Mouse (Mus musculus) limb, embryonic 11.5 days (tissue): ENCODE data around the gene Slc2a12. TPM values are rescaled to one million over a fixed set of nuclear protein-coding genes. Genes with fewer than 3 reads are reported as not detected.

Source experiments
- ATAC-seq: fragments of 200-750 bp; cut with Nextera tagmentation; 2 replicates; pipeline ENCODE4 v1.8.0; 2017; ENCODE audit warnings: low read depth; ENCODE audit not compliant: insufficient number of reproducible peaks, low FRiP score, low TSS enrichment
- DNase-seq: peaks from one replicate; pipeline ENCODE4 v3.0.0-alpha.2; 2015; ENCODE audit warnings: low spot score
- H3K27ac ChIP-seq: fragments of 300-500 bp; sonication (generic); replicated peaks from 2 replicates; pipeline ENCODE4 v1.5.1; 2014; ENCODE audit warnings: low read depth, mild to moderate bottlenecking, low read length
- H3K27me3 ChIP-seq: fragments of 300-500 bp; sonication (generic); 2 replicates; pipeline ENCODE4 v1.6.1; 2014; ENCODE audit warnings: mild to moderate bottlenecking, low read length, mixed read lengths; ENCODE audit not compliant: control insufficient read depth, insufficient read depth
- H3K36me3 ChIP-seq: fragments of 300-500 bp; sonication (generic); 2 replicates; pipeline ENCODE4 v1.6.1; 2014; ENCODE audit warnings: mild to moderate bottlenecking, low read length, moderate library complexity, mixed read lengths; ENCODE audit not compliant: control insufficient read depth, insufficient read depth
- H3K4me1 ChIP-seq: fragments of 300-500 bp; sonication (generic); 2 replicates; pipeline ENCODE4 v1.6.1; 2014; ENCODE audit warnings: low read length, mixed read lengths; ENCODE audit not compliant: control insufficient read depth, insufficient read depth
- H3K4me2 ChIP-seq: fragments of 300-500 bp; sonication (generic); 2 replicates; pipeline ENCODE4 v1.6.1; 2014; ENCODE audit warnings: low read depth, mild to moderate bottlenecking, moderate library complexity; ENCODE audit not compliant: severe bottlenecking
- H3K4me3 ChIP-seq: fragments of 300-500 bp; sonication (generic); 2 replicates; pipeline ENCODE4 v1.5.1; 2014; ENCODE audit warnings: low read depth, low read length
- H3K9ac ChIP-seq: fragments of 300-500 bp; sonication (generic); 2 replicates; pipeline ENCODE4 v1.6.1; 2014; ENCODE audit warnings: mild to moderate bottlenecking, low read length
- H3K9me3 ChIP-seq: fragments of 300-500 bp; sonication (generic); 2 replicates; pipeline ENCODE4 v1.6.1; 2016; ENCODE audit warnings: low read length; ENCODE audit not compliant: control insufficient read depth
- WGBS: fragments of 180-500 bp; shearing (Covaris S2); extraction: QIAGEN DNeasy Blood & Tissue Kit; methylation state at CpG from one replicate; pipeline ENCODE4 v1.1.7; 2014; 5-methylcytosine and 5-hydroxymethylcytosine counted together
- polyA plus RNA-seq: library from polyadenylated mRNA; unstranded; fragments of >200 nt; fragmentation: Nextera tagmentation; extraction: Ambion mirVana; gene quantifications from 2 replicates; pipeline ENCODE4 v1.2.1, GENCODE M21; 2014

Slc2a12 gene
- polyA plus RNA-seq, 1 experiment from 2014 or later: 1.4 TPM

DNA sequence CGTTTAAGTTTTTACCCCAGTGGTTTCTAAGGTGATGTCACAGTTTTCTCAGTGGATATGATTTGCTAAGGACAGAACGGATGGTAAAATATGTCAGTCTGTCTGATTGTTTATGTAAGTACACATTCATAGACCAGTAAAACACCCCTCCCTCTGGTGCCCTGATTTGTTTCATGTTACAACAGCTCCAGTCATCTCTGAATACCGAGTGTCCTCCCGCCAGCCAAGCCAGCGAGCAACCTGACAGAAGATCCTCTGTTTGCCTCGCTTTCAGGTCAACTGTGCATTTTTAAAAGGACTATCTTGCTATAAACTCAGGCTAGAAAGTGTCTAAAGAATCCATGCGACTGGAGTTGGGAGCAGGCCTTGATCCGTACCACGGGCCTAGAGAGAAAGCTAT lies 640 bp upstream of the Slc2a12 start:
- Histone ChIP-seq H3K4me2 (no peak overlapping the region), H3K9ac (no peak overlapping the region), H3K4me1 (no peaks in the 10 kb centered on the region), H3K9me3 (no peaks in the 10 kb centered on the region), H3K27ac (no peak overlapping the region), H3K36me3 (no peaks in the 10 kb centered on the region), H3K4me3 (no peak overlapping the region), H3K27me3 (no peaks in the 10 kb centered on the region)
- WGBS: 81% methylated on average over 9 of the region's 9 CpGs
- DNase-seq: no peak
- no peak for ATAC-seq

DNA sequence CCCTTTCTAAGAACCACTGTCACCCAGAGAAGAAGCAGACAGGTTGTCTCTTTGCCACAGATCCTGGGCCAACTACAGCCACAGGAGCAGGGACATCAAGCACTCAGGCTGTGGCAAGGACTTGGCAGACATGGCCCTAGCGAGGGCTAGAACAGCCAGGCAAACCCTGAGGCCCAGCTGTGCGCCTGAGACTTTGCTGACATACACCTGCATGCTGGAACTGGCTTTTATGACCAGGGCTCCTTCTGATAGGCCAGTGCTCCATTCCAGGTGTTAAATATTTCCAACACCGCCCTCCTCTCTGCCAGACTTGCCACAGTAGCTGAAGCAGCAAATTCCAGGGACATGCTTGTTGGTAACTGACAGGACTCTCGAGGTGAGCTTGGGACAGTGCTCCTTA lies 3.9 kb downstream of the Slc2a12 start:
- H3K27ac ChIP-seq: no peak overlapping the region
- H3K4me2 ChIP-seq: no peak overlapping the region
- H3K36me3 ChIP-seq: no peaks in the 10 kb centered on the region
- no peak for ATAC-seq
- no peak for DNase-seq
- no peaks in the 10 kb centered on the region for H3K9me3 ChIP-seq
- H3K4me1 ChIP-seq: no peaks in the 10 kb centered on the region
- no peaks in the 10 kb centered on the region for H3K27me3 ChIP-seq
- no peak overlapping the region for H3K4me3 ChIP-seq
- H3K9ac ChIP-seq: no peak overlapping the region
- 73% methylated on average over 4 of the region's 4 CpGs for WGBS

DNA sequence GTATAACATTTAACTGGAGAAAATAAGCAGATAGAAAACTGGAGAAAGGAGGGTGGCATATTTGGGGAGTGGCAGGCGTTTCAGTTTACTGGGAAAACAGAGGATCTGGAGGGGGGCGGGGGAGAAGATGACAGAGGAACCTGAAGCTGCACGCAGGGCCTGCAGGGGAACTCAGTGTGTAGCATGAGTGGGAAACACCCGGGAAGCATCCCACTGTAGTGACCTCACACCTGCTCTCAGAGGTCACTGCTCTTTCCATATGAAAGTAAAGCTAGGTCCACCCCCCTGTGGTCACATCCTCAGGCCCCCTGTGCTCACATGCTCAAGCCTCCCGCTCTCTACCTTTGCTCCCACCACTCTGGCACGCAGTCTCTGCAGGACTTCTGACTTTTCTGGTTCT lies 9.0 kb downstream of the Slc2a12 start:
- 38% methylated on average over 6 of the region's 6 CpGs for WGBS
- Histone ChIP-seq H3K4me3 (no peak overlapping the region), H3K27ac (no peak overlapping the region)

DNA sequence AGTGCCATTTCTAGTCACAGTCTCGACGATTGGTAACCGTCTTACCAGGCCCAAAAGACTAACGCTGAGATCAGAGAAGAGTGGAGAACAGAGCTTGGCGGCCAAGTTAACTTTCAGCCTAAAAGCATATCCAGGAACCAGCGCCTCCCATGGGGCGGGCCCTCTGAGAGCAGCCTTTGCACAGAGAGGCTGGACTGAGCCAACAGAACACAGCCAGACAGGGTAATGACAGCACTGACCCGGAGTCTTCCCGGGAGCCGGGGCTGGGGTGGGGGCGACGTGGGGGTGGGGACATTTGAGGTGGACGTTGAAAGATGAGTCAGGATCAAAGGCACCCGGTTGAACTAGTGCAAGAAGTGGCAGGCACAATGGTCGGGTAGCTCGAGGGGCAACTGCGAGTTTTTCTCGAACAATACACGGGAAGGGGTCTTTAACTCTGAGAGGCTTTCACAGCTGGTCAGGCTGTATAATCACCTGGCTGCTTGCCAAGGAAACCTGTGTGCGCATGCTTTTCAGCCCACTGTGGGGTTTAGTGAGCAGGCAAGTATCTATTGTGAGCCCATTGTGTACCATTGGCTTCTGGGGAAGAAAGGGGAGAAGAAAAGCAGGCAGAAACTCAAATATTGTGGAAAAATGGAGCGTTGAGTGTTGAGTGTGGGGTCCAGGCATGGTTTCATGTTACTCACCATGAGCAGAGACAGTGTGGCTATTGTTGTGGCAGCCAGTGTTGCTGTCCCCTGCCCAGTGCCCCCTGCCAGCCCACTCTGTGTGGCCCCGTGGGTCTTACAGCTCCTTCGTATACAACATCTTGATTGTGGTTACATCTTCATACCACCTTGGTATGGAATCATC lies 13.9 kb downstream of the Slc2a12 start:
- WGBS: 47% methylated on average over 23 of the region's 23 CpGs
- Histone ChIP-seq H3K27me3 (no peaks in the 10 kb centered on the region), H3K4me3 (no peak overlapping the region), H3K36me3 (no peaks in the 10 kb centered on the region), H3K4me1 (0 out of 2 replicates have a peak, but pooled peaks cover 3% of the 10 kb centered on the region), H3K27ac (no peak overlapping the region; the same call in 1 of the 2 replicates), H3K4me2 (no peak overlapping the region), H3K9me3 (no peaks in the 10 kb centered on the region), H3K9ac (no peak overlapping the region)
- ATAC-seq: peak; percentile 75; the same call in 1 of the 2 replicates
- DNase-seq: peak; percentile 67

More for the DNA sequence above, 9.0 kb downstream of the Slc2a12 start:
- no peak overlapping the region for H3K4me2 ChIP-seq
- H3K4me1 ChIP-seq: no peaks in the 10 kb centered on the region
- no peaks in the 10 kb centered on the region for H3K9me3 ChIP-seq
- no peaks in the 10 kb centered on the region for H3K27me3 ChIP-seq
- H3K36me3 ChIP-seq: no peaks in the 10 kb centered on the region
- DNase-seq: no peak
- H3K9ac ChIP-seq: no peak overlapping the region
- no peak for ATAC-seq

DNA sequence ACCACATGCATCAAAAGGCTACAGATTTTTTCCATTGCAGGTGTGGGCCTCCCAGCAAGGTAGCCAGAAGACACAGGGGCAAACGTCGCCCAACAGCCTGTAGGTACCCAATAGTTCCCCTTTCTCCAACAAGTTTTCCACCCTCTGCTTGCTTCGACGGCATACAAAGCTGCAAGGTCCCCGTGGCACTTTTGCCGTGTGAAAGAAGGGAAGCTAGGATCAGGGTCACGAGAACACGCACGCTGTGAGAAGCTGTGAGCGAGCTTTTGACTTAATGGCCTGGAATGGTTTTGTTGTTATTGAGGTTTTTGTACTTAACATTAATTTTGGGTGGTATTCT lies 14.5 kb downstream of the Slc2a12 start:
- Histone ChIP-seq H3K27me3 (no peaks in the 10 kb centered on the region), H3K36me3 (no peaks in the 10 kb centered on the region), H3K4me3 (no peak overlapping the region), H3K9me3 (no peaks in the 10 kb centered on the region), H3K4me2 (no peak overlapping the region), H3K9ac (no peak overlapping the region), H3K27ac (no peak overlapping the region; the same call in 1 of the 2 replicates), H3K4me1 (0 out of 2 replicates have a peak, but pooled peaks cover 3% of the 10 kb centered on the region)
- no peak for ATAC-seq
- no peak for DNase-seq
- WGBS: 89% methylated on average over 10 of the region's 10 CpGs

DNA sequence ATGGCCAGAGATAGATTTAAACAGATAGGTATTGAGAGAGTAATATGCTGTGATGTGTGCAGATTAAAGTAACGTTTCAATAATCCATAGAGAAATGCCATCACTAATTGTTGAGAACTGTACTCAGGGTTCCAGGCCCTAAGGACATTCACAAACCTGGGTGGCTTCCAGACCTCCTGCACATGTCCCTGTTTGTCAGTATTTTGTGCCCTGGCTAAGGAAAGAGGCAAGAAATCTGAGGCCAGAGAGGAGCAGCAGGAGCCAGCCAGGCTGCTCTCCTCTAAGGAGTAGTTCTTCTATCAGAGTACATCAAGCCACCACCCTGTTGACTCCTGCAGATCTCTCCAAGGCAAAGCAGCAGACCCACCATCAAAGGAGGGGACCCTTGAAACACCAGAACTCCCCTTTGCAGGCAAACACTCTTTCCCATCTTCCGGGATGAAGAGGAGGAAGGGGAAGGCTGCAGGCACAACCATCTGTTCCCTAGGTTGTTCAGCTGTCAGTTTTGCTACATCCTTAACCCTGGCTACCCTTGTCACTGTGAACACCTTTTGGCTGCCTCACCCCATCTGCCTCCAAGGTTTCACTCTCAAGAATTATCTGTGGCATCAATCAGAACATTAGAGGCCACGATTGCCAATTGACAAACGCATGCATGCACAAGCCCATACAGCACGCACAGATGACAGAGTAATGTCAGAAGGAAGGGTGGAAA lies 15.6 kb downstream of the Slc2a12 start:
- H3K9ac ChIP-seq: no peak overlapping the region
- ATAC-seq (no peak), DNase-seq (no peak)
- WGBS: 86% methylated on average over 5 of the region's 5 CpGs
- H3K4me2 ChIP-seq: no peak overlapping the region
- H3K27me3 ChIP-seq: no peaks in the 10 kb centered on the region
- H3K4me1 ChIP-seq: 0 out of 2 replicates have a peak, but pooled peaks cover 3% of the 10 kb centered on the region
- H3K9me3 ChIP-seq: no peaks in the 10 kb centered on the region
- no peaks in the 10 kb centered on the region for H3K36me3 ChIP-seq
- H3K4me3 ChIP-seq: no peak overlapping the region
- no peak overlapping the region for H3K27ac ChIP-seq

DNA sequence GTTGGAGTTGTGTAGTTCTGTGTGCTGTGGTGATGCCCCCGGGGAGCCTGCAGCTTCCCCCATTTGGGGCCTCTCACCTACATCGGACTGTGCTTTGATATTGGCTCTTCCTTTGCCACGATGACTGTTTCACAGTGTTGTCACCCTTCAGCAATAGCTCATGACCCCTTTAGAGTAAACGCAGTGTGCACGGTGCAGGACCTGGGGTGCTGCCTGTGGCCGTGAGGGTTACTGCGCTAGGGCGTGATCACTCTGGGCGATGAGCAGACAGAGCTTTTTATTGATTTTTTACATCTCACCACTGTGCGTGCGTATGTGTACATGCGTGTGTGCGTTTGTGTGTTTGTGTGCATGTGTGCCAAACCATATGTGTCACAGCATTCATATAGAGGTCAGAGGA lies 23.7 kb downstream of the Slc2a12 start:
- DNase-seq: no peak
- H3K4me2 ChIP-seq: no peak overlapping the region
- WGBS: 93% methylated on average over 13 of the region's 13 CpGs
- H3K27ac ChIP-seq: no peak overlapping the region
- H3K4me3 ChIP-seq: no peak overlapping the region
- no peaks in the 10 kb centered on the region for H3K36me3 ChIP-seq
- no peaks in the 10 kb centered on the region for H3K4me1 ChIP-seq
- H3K9ac ChIP-seq: no peak overlapping the region
- no peaks in the 10 kb centered on the region for H3K27me3 ChIP-seq
- ATAC-seq: no peak
- no peaks in the 10 kb centered on the region for H3K9me3 ChIP-seq

DNA sequence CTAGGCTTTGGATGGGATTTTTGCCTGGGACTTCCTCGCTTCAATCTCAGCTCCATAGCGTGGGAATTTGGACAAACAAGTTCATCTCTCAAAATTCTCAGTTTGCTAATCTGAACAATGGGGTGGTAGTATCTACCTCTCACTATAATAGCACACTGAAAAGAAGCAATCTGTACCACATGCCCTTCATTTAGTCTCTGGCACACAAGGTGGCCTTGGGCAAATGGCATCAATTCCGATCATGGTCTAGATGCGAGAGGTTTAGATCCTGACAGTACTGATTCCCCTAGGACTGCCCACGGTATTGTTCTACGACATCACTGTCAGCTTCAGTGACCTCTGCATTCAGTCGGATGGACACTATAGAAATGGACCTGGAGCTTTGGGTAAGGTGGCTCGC lies 29.4 kb downstream of the Slc2a12 start:
- no peak overlapping the region for H3K27ac ChIP-seq
- ATAC-seq (no peak), DNase-seq (no peak)
- no peaks in the 10 kb centered on the region for H3K36me3 ChIP-seq
- no peaks in the 10 kb centered on the region for H3K27me3 ChIP-seq
- no peaks in the 10 kb centered on the region for H3K9me3 ChIP-seq
- 91% methylated on average over 8 of the region's 8 CpGs for WGBS
- H3K4me2 ChIP-seq: no peak overlapping the region
- H3K4me3 ChIP-seq: no peak overlapping the region
- H3K9ac ChIP-seq: no peak overlapping the region
- H3K4me1 ChIP-seq: peaks cover 5% of the 10 kb centered on the region; the same call in 1 of the 2 replicates
